Mouse (Mus musculus) Patski (cell line): ENCODE data around the gene Cyb561d1. TPM values are rescaled to one million over a fixed set of nuclear protein-coding genes. Genes with fewer than 3 reads are reported as not detected.

Experiments used
- ATAC-seq: fragments of 100-300 bp; one replicate; pipeline ENCODE4 v1.8.0; 2021
- CTCF ChIA-PET: fragments of 350-600 bp; sonication (Branson Sonifier 250); formaldehyde crosslinking; loops from one replicate; lab custom pipeline; 2022; ENCODE audit warnings: inconsistent platforms; lab: Charles Lee
- POLR2A ChIA-PET: fragments of 350-600 bp; sonication (Branson Sonifier 250); formaldehyde crosslinking; loops from one replicate; lab custom pipeline; 2022; ENCODE audit warnings: antibody characterized with exemption, inconsistent platforms; lab: Charles Lee
- DNase-seq: peaks from one replicate; pipeline ENCODE4 v3.0.0-alpha.2; 2011; ENCODE audit warnings: low read depth, low spot score
- H3K27me3 ChIP-seq: fragments of 371-371 bp; one replicate; pipeline ENCODE4 v1.5.1; 2021
- CTCF ChIP-seq: fragments of 100-300 bp; IDR thresholded peaks from one replicate; pipeline ENCODE4 v1.5.1; 2021
- in situ Hi-C: fragments of 300-500 bp; cut with MboI; formaldehyde crosslinking; loops from 3 replicates; pipeline ENCODE4 v1.11.1; 2018; ENCODE audit warnings: low pct_unique_long_range_greater_than_20kb, mixed read lengths
- polyA plus RNA-seq: library from polyadenylated mRNA; unstranded; gene quantifications from one replicate; pipeline ENCODE4 v1.2.3, GENCODE M21; 2021

Gene Cyb561d1
- polyA plus RNA-seq, 1 experiment from 2014 or later: 9.2 TPM

DNA sequence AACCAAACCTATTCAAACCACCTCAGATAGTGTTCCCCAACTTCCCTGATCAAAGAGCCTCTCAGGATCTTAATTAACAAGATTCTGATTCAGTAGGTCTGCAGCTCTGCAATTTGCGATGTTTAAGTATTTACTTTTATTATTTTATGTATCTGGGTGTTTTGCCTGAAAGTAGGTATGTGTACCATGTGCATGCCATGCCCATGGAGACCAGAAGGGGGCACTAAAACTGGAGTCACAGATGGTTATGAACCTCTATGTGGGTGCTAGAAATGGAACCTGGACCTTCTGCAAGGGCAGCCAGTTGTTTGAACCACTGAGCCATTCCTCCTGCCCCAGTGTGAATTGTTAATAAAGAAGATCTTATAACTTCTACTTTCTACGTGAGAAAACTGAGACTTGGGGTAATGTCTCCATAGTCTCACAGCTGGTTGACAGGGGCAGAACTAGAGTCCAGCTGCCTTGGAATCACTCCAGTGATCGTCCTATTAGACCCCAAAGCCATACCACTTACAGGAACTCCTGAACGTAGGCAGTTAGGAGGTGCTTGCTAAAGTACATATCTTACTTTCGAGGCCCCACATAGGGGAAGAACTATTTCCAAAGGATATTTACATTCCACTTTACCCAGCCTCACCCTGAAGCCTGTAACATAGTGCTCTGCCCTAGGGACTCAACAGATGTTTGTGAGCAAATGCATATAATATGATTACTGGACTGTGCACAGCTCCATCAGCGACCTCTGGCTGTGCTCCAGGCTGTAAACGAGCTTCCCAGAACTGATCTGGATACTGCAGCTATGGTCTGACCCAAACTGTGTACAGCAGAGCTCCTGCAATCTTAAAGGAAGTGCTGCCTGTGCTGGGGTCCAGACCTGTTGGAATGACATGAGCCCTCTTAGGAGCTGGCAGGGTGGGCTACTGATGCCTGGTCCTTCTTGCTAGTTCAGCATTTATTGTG lies 22.0 kb downstream of the Cyb561d1 start:
- ATAC-seq (no peak), DNase-seq (no peak)
- CTCF ChIA-PET: interaction anchor here (0.9 to 1.4 kb wide), 9 partner anchors 10 to 31 kb away, joined by 3 to 5 read pairs (median 4); partner anchors contain the start of gene Cyb561d1
- POLR2A ChIA-PET: interaction anchor here (0.9 to 1.0 kb wide), 3 partner anchors 22 to 34 kb away, joined by 3 to 5 read pairs (median 3); partner anchors contain the start of gene Atxn7l2
- peaks cover 17% of the 10 kb centered on the region for H3K27me3 ChIP-seq
- in situ Hi-C loops: no loop called here
- TF ChIP-seq CTCF: no peak

DNA sequence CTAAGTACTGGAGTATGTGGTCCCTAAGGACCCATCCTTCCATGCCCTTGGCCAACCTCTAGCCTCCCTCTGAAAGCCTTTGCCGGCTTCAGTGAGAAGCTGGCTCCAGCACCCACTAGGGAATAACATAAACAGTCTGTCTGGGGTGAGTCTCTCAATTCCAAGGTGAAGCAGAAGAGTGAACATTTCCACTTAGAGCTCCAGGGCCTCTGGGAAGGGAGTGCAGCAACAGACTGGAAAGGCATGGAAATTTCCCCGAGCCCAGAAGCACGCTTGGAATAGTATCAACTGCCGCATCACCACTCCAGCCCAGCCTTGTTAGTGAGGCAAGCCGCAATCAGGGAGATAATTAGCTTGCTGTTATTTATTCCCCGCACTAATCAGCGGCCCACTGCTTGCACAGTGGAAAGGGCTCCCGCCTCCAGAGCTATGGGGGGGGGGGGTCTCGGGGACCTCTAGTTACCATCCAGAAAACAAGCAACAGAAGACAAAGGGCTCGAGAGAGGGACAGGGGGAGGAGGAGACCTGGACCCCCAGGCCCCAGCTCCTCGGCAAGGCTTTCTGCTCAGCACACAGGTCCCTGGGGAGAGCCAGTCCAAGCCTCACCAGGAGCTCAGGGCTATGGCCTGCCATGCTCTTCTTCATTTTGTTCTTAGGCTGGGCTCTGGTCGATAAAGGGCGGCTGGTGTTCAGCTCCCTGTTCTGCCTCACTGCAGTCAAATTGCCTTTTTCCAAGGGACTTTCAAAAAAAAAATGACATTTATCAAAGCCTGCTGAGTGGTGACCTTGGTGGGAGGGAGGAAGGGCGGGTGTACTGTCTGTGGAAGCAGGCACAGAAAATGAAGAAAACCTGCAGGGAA lies 26.1 kb downstream of the Cyb561d1 start:
- ATAC-seq: no peak
- in situ Hi-C loops: no loop called here

DNA sequence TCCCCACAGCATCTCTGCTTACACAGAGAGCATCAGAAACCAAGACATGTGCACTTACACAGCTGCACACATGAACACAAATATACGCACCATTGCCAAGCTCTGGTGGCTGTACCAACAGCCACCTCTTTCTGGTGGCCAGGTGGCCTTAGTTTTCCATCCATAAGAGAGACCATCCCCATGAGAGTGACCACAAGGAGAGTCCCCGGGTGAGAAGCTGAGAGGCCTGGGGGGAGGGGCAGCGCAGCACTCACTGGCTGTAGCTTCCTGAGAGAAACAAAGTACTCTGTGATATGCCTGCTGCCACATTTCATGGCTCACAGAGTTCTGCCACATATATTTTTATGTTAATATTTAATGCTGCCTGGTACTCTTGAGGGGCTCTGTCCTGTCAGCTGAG lies 31.8 kb downstream of the Cyb561d1 start:
- DNase-seq: no peak
- no peak for ATAC-seq
- ChIA-PET POLR2A (interaction anchor here (0.6 kb wide), 1 partner anchor 32 kb away, joined by 3 read pairs; the partner anchor contains the start of gene Cyb561d1), CTCF (interaction anchor here (1.2 to 10.4 kb wide), 2 partner anchors 12 to 32 kb away, joined by 3 to 247 read pairs; partner anchors contain the start of gene Cyb561d1)
- H3K27me3 ChIP-seq: peaks cover 5% of the 10 kb centered on the region
- in situ Hi-C loops: loop anchor here (5.0 kb wide), 2 partner anchors 38 to 218 kb away; no protein-coding TSS in a partner anchor
- no peak for TF ChIP-seq CTCF

More for the DNA sequence above, 26.1 kb downstream of the Cyb561d1 start:
- ChIA-PET CTCF (interaction anchor here (1.0 to 4.2 kb wide), 7 partner anchors 8 to 214 kb away, joined by 3 to 21 read pairs (median 6); partner anchors contain the start of gene Cyb561d1), POLR2A (interaction anchor here (0.5 to 1.4 kb wide), 6 partner anchors 10 to 540 kb away, joined by 3 to 4 read pairs (median 4); no protein-coding TSS in a partner anchor)
- no peak for DNase-seq
- TF ChIP-seq CTCF: no peak
- H3K27me3 ChIP-seq: peaks cover 17% of the 10 kb centered on the region

DNA sequence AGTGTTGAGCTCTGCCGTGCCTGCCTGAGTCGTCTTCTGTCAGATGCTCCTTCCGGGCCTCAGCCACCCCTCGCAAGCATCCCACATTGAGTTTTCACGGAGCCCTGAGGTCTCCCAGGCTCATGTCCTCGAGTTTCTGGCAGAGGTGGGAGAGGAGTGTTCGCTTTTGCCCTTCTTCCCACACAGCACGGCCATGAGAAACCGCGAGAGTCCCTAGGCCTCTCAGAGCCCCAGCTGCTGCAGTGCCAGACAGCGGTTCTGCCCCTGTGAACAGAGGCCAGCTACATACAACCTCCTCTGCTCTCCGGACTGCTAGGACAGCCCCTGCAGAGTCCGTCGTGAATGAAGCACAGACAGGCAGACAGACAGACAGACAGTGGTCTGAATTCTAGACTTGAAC lies 33.5 kb downstream of the Cyb561d1 start:
- H3K27me3 ChIP-seq: no peaks in the 10 kb centered on the region
- no peak for TF ChIP-seq CTCF
- CTCF ChIA-PET: interaction anchor here (1.1 to 10.4 kb wide), 8 partner anchors 9 to 114 kb away, joined by 3 to 247 read pairs (median 5); partner anchors contain the start of genes Cyb561d1 and Gpr61
- DNase-seq: no peak
- no peak for ATAC-seq
- in situ Hi-C loops: loop anchor here (5.0 kb wide), 2 partner anchors 40 to 220 kb away; no protein-coding TSS in a partner anchor
- POLR2A ChIA-PET: interaction anchor here (1.1 to 3.3 kb wide), 3 partner anchors 14 to 93 kb away, joined by 3 to 17 read pairs (median 5); partner anchors contain the start of gene Cyb561d1

DNA sequence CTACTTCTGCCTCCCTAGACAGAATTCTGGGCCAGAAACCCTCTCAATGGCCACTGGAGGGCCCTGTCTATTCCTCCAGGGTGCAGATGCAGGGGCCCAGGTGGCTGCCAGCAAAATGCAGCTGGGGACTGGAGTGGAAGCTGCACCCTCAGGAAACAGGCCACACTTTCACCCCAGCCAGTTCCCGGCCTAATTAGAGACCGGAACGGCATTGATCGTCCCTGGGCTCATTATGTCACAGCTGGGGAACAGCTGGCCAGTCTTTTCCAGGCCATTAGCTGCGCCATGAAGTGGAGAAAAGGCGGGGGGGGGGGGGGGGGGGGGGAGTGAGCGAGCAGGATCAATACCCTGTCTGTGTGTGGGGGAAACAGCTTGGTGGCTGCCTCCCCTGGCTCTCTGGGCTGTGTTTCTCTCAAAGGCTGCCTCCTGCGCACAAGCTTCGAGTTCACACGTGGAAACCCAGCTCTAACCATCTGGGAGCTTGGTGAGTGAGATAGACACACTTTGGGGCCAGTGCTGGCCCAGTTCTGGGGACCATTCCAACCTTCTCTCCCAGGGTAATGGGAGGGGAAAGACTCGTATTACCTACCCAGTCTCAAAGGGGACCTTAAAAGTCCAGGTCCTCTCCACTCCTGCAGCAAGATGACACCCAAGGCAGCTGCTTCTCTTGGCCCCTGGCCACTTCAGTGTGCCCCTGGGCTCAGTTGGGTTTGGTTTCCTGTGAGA lies 34.4 kb downstream of the Cyb561d1 start:
- no peak for DNase-seq
- in situ Hi-C loops: loop anchor here (5.0 kb wide), 2 partner anchors 41 to 221 kb away; no protein-coding TSS in a partner anchor
- peaks cover 5% of the 10 kb centered on the region for H3K27me3 ChIP-seq
- POLR2A ChIA-PET: interaction anchor here (0.7 to 3.3 kb wide), 6 partner anchors 15 to 195 kb away, joined by 3 to 17 read pairs (median 4); partner anchors contain the start of gene Cyb561d1
- ATAC-seq: no peak
- no peak for TF ChIP-seq CTCF
- CTCF ChIA-PET: interaction anchor here (0.8 to 10.4 kb wide), 11 partner anchors 10 to 222 kb away, joined by 3 to 247 read pairs (median 5); partner anchors contain the start of genes Cyb561d1 and Gpr61

DNA sequence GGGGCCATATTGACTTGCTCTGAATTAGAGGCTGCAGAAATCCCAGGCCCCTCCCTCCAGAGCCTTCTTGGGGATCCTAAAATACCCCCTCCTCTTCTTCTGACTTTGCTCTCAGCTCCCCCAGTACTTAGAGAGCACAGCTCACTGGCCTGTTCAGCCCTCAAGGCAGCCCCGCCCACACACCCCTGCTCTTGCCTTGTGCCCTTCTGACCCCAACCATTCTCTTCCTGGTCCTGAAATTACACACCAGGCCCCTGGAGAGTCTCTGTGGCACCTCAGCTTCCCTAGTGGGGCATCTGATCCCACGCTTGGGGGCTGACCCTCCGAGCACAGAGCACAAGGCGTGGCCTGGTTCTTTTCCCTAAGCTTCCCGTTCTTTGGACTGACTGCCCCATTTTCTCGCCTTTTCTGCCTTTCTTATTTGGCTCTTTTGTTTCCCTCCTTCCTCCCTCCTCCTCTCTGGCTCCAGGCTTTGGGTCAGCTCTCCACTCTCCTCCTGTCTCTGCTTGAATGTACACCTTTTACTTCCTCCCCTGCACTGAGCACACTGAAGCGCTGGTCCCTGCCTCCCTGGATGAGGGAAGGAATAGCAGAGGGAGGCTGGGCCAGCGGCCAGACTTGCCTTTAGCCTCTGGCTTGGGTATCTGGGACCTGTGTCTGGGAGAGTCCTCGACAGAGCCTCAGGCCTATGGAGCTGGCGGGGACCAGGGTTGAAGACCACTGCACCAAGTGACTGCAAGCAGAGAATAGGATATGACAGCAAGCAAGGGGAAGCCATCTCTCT lies 35.3 kb downstream of the Cyb561d1 start:
- no peak for DNase-seq
- POLR2A ChIA-PET: interaction anchor here (0.5 to 3.3 kb wide), 9 partner anchors 9 to 81 kb away, joined by 3 to 17 read pairs (median 4); partner anchors contain the start of genes Atxn7l2 and Cyb561d1
- in situ Hi-C loops: loop anchor here (5.0 kb wide), 2 partner anchors 42 to 222 kb away; no protein-coding TSS in a partner anchor
- CTCF ChIA-PET: interaction anchor here (0.7 to 10.4 kb wide), 15 partner anchors 9 to 223 kb away, joined by 3 to 247 read pairs (median 6); partner anchors contain the start of genes Atxn7l2, Cyb561d1, Gnai3 and Gpr61
- TF ChIP-seq CTCF: no peak
- ATAC-seq: no peak
- H3K27me3 ChIP-seq: peaks cover 5% of the 10 kb centered on the region

DNA sequence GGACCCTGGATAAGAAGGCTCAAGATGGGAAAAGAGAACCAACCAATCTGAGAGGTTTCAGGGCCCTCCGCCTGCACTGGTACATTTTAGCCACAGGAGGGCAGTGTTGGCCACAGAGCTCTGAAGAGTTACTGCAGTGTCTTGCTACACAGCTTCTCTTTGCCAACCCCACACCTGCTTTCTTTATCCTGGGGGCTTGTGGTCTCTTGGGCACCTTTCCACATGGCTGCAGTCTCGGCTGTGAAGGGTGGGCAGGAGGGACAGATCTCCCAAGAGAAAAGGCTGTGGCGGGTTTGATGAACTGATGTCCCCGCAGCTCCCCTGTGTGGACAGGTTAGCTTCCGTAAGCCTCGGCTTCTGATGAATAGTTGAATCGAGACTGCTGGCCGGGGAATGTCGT lies 36.2 kb downstream of the Cyb561d1 start:
- ChIA-PET CTCF (interaction anchor here (0.7 to 10.4 kb wide), 30 partner anchors 8 to 280 kb away, joined by 3 to 247 read pairs (median 4); partner anchors contain the start of genes Atxn7l2, Cyb561d1, Gnai3 and Gnat2), POLR2A (interaction anchor here (0.8 to 2.0 kb wide), 10 partner anchors 10 to 92 kb away, joined by 3 to 11 read pairs (median 4); partner anchors contain the start of genes Amigo1, Atxn7l2, Cyb561d1 and Gpr61)
- in situ Hi-C loops: loop anchor here (5.0 kb wide), 3 partner anchors 42 to 222 kb away; no protein-coding TSS in a partner anchor
- TF ChIP-seq CTCF: no peak
- ATAC-seq (peak; percentile 57), DNase-seq (peak; percentile 34)
- H3K27me3 ChIP-seq: peaks cover 5% of the 10 kb centered on the region
